ENCODE assay signal across 19 mouse cellular contexts in the genomic region with DNA sequence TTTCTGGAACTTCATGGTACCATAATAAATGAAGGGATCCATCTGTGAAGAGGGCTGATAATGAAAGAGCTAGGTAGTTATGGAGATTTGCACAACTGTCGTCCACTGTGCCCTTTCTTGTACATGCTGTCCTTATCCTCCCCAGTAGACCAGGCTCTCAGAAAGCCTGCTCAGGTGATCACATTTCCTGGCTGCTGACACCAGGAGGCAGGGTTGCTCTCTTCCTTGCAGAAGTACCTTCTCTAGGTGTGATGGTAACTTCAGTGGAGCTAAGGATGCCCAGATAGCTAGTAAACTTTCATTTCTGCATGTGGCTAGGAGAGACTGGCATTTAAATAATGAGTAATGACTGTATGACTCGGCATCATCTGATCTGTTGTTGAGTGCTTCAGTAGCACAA. TPM values are rescaled to one million over a fixed set of nuclear protein-coding genes. Genes with fewer than 3 reads are reported as not detected.
DNase-seq lines count a peak whose midpoint lies in the region; ATAC-seq and TF ChIP-seq lines count a peak whose summit lies in the region.
"Had no signal": no experiment of that assay in that cellular context is flagged by ENCODE, and none has a peak within 500 bp of the region (broad histone marks: within the 10 kb centered on the region; RNA-seq: fewer than 3 reads in every experiment).

No protein-coding gene starts in this region.

- no peak for TF ChIP-seq POLR2A in ES-Bruce4 (IDR thresholded peaks at IDR 0.05; ENCODE audit: insufficient read depth, low read length)

- ATAC-seq in lung, postnatal 0 days: no peak
- no peak; the same call in 1 of the 2 replicates for ATAC-seq in stomach, postnatal 0 days (ENCODE audit: low FRiP score, low TSS enrichment)
- no peak for ATAC-seq in forebrain, embryonic 14.5 days
- ATAC-seq: CD4-positive, CD25-positive, alpha-beta regulatory T cell, adult 4 months; midbrain, embryonic 13.5 days had no signal

- no peaks in the 10 kb centered on the region for H3K9me3 ChIP-seq in lung, postnatal 0 days (ENCODE audit: low read length)
- no peaks in the 10 kb centered on the region for H3K9me3 ChIP-seq in ES-Bruce4 (replicated peaks; ENCODE audit: control insufficient read depth, insufficient read depth, low read length, poor library complexity, severe bottlenecking)
- no peaks in the 10 kb centered on the region for H3K9me3 ChIP-seq in stomach, postnatal 0 days (ENCODE audit: control insufficient read depth, low read length)
- no peaks in the 10 kb centered on the region for H3K9me3 ChIP-seq in forebrain, embryonic 14.5 days (replicated peaks; ENCODE audit: control insufficient read depth, low read length)
- H3K9me3 ChIP-seq: embryonic facial prominence, embryonic 10.5 days; kidney, embryonic 15.5 days; lung, embryonic 15.5 days; midbrain, embryonic 13.5 days; neural tube, embryonic 13.5 days had no signal

- peak; percentile 18 for DNase-seq in kidney, postnatal 10 days
- no peak for DNase-seq in kidney, adult 11 months
- DNase-seq in lung, postnatal 0 days (ENCODE audit: low spot score): no peak
- no peak for DNase-seq in lung, postnatal 36 days
- peak; percentile 24 for DNase-seq in stomach, postnatal 0 days (ENCODE audit: low spot score)
- DNase-seq in forebrain, embryonic 14.5 days (ENCODE audit: low spot score): no peak
- DNase-seq: adrenal gland, postnatal 36 days; cerebellum, adult 2 months; gastrocnemius, postnatal 10 days; heart, adult 11 months; layer of hippocampus, postnatal 36 days had no signal

- H3K36me3 ChIP-seq in lung, postnatal 0 days (ENCODE audit: insufficient read depth, low read length): no peaks in the 10 kb centered on the region
- H3K36me3 ChIP-seq in ES-Bruce4 (ENCODE audit: control insufficient read depth, insufficient read depth, low read length, poor library complexity, severe bottlenecking): no peaks in the 10 kb centered on the region
- no peaks in the 10 kb centered on the region for H3K36me3 ChIP-seq in stomach, postnatal 0 days (ENCODE audit: control insufficient read depth, insufficient read depth, low read length)
- H3K36me3 ChIP-seq in forebrain, embryonic 14.5 days (ENCODE audit: control insufficient read depth, insufficient read depth, low read length): no peaks in the 10 kb centered on the region
- H3K36me3 ChIP-seq: kidney, embryonic 15.5 days; lung, embryonic 15.5 days; midbrain, embryonic 13.5 days; neural tube, embryonic 13.5 days had no signal

- no peak overlapping the region for H3K27ac ChIP-seq in lung, postnatal 0 days (ENCODE audit: low read length)
- H3K27ac ChIP-seq in ES-Bruce4 (ENCODE audit: insufficient read depth, low read length): no peak overlapping the region
- H3K27ac ChIP-seq in stomach, postnatal 0 days (replicated peaks): no peak overlapping the region
- no peak overlapping the region for H3K27ac ChIP-seq in forebrain, embryonic 14.5 days (ENCODE audit: low read depth, low read length)
- H3K27ac ChIP-seq: embryonic facial prominence, embryonic 10.5 days; kidney, embryonic 15.5 days; layer of hippocampus, adult 2 months; lung, embryonic 15.5 days; midbrain, embryonic 13.5 days; neural tube, embryonic 13.5 days had no signal

- no peak overlapping the region for H3K4me3 ChIP-seq in lung, postnatal 0 days (ENCODE audit: low read depth, low read length)
- H3K4me3 ChIP-seq in ES-Bruce4 (ENCODE audit: low read depth, low read length): no peak overlapping the region
- H3K4me3 ChIP-seq in stomach, postnatal 0 days (ENCODE audit: low read depth, low read length): no peak overlapping the region
- no peak overlapping the region for H3K4me3 ChIP-seq in forebrain, embryonic 14.5 days (ENCODE audit: low read depth, low read length)
- H3K4me3 ChIP-seq: embryonic facial prominence, embryonic 10.5 days; kidney, embryonic 15.5 days; layer of hippocampus, adult 2 months; lung, embryonic 15.5 days; midbrain, embryonic 13.5 days; neural tube, embryonic 13.5 days had no signal

- H3K4me1 ChIP-seq in lung, postnatal 0 days (ENCODE audit: insufficient read depth, low read depth, low read length): no peaks in the 10 kb centered on the region
- H3K4me1 ChIP-seq in ES-Bruce4 (ENCODE audit: control insufficient read depth, insufficient read depth, low read length): no peaks in the 10 kb centered on the region
- no peaks in the 10 kb centered on the region for H3K4me1 ChIP-seq in stomach, postnatal 0 days (replicated peaks; ENCODE audit: control insufficient read depth, insufficient read depth)
- H3K4me1 ChIP-seq in forebrain, embryonic 14.5 days (ENCODE audit: control insufficient read depth, insufficient read depth, low read length): no peaks in the 10 kb centered on the region
- H3K4me1 ChIP-seq: embryonic facial prominence, embryonic 10.5 days; kidney, embryonic 15.5 days; lung, embryonic 15.5 days; midbrain, embryonic 13.5 days; neural tube, embryonic 13.5 days had no signal

- H3K4me2 ChIP-seq in lung, postnatal 0 days (replicated peaks; ENCODE audit: low read depth, low read length): no peak overlapping the region
- H3K4me2 ChIP-seq in stomach, postnatal 0 days (replicated peaks; ENCODE audit: low read depth): no peak overlapping the region
- no peak overlapping the region for H3K4me2 ChIP-seq in forebrain, embryonic 14.5 days (ENCODE audit: low read length)
- H3K4me2 ChIP-seq: kidney, embryonic 15.5 days; lung, embryonic 15.5 days; midbrain, embryonic 13.5 days; neural tube, embryonic 13.5 days had no signal

- TF ChIP-seq EP300 in lung, postnatal 0 days (IDR thresholded peaks at IDR 0.05): no peak
- no peak for TF ChIP-seq EP300 in ES-Bruce4 (IDR thresholded peaks at IDR 0.05; ENCODE audit: insufficient read depth, low read depth, low read length)
- TF ChIP-seq EP300 in stomach, postnatal 0 days (optimal IDR thresholded peaks at IDR 0.05): no peak

- TF ChIP-seq CTCF in lung, postnatal 0 days (IDR thresholded peaks at IDR 0.05): peak; percentile 27; the same call in 1 of the 2 replicates
- TF ChIP-seq CTCF in ES-Bruce4 (IDR thresholded peaks at IDR 0.05; ENCODE audit: low read depth, low read length): peak; percentile 23
- TF ChIP-seq CTCF in stomach, postnatal 0 days (IDR thresholded peaks at IDR 0.05; ENCODE audit: low read depth): peak; percentile 57

- H3K9ac ChIP-seq in lung, postnatal 0 days (replicated peaks; ENCODE audit: low read depth): no peak overlapping the region
- no peak overlapping the region for H3K9ac ChIP-seq in ES-Bruce4 (ENCODE audit: low read depth, poor library complexity, severe bottlenecking)
- no peak overlapping the region for H3K9ac ChIP-seq in stomach, postnatal 0 days (ENCODE audit: low read length)
- no peak overlapping the region for H3K9ac ChIP-seq in forebrain, embryonic 14.5 days (ENCODE audit: low read length)
- H3K9ac ChIP-seq: kidney, embryonic 15.5 days; lung, embryonic 15.5 days; midbrain, embryonic 13.5 days; neural tube, embryonic 13.5 days had no signal

- 0 out of 2 replicates have a peak, but pooled peaks cover 3% of the 10 kb centered on the region for H3K27me3 ChIP-seq in lung, postnatal 0 days (replicated peaks; ENCODE audit: insufficient read depth, low read length)
- H3K27me3 ChIP-seq in ES-Bruce4 (ENCODE audit: control insufficient read depth, insufficient read depth, low read length, poor library complexity, severe bottlenecking): peaks cover 4% of the 10 kb centered on the region
- no peaks in the 10 kb centered on the region for H3K27me3 ChIP-seq in stomach, postnatal 0 days (ENCODE audit: control insufficient read depth, insufficient read depth, low read length)
- no peaks in the 10 kb centered on the region for H3K27me3 ChIP-seq in forebrain, embryonic 14.5 days (replicated peaks; ENCODE audit: control insufficient read depth, insufficient read depth, low read length)

- WGBS in lung, postnatal 0 days: 35% methylated on average over 2 of the region's 2 CpGs
- WGBS in stomach, postnatal 0 days: 69% methylated on average over 2 of the region's 2 CpGs
- WGBS in forebrain, embryonic 14.5 days: 50% methylated on average over 2 of the region's 2 CpGs

RNA-seq across cellular contexts. Expression of gene Cited1, which starts 7.6 kb away (rescaled TPM):
- 3.3 and 3.6 TPM in 2 replicates for polyA plus RNA-seq in lung, postnatal 0 days (2015; fragmentation: Nextera tagmentation; extraction: Ambion mirVana)
- polyA plus RNA-seq in ES-Bruce4 (2011; ENCODE audit: insufficient read depth, insufficient read length, low read depth, missing spikeins): 9.5 and 10.7 TPM in 2 replicates
- 2.1 and 3.2 TPM in 2 replicates for polyA plus RNA-seq in stomach, postnatal 0 days (2015; fragmentation: Nextera tagmentation; extraction: Ambion mirVana)
- polyA plus RNA-seq in forebrain, embryonic 14.5 days (2014; fragmentation: Nextera tagmentation; extraction: Ambion mirVana): 9.7 and 12.4 TPM in 2 replicates
- polyA plus RNA-seq: CD4-positive, CD25-positive, alpha-beta regulatory T cell, adult 4 months had no signal

RNA-seq across cellular contexts. Expression of gene Rps4x, which starts 55.1 kb away (rescaled TPM):
- 614 and 632 TPM in 2 replicates for polyA plus RNA-seq in lung, postnatal 0 days (2015; fragmentation: Nextera tagmentation; extraction: Ambion mirVana)
- 2,517 and 2,552 TPM in 2 replicates for polyA plus RNA-seq in ES-Bruce4 (2011; ENCODE audit: insufficient read depth, insufficient read length, low read depth, missing spikeins)
- 632 and 636 TPM in 2 replicates for polyA plus RNA-seq in stomach, postnatal 0 days (2015; fragmentation: Nextera tagmentation; extraction: Ambion mirVana)
- polyA plus RNA-seq in forebrain, embryonic 14.5 days (2014; fragmentation: Nextera tagmentation; extraction: Ambion mirVana): 509 and 682 TPM in 2 replicates

Comparison
In these comparisons a context has a peak if more than half of its experiments do, and no peak if none do; other contexts are left out.
1. DNase-seq: peak in kidney, postnatal 10 days (single experiment) and stomach, postnatal 0 days (single experiment); none in kidney, adult 11 months (single experiment), lung, postnatal 0 days (single experiment), lung, postnatal 36 days (single experiment) and forebrain, embryonic 14.5 days (single experiment).
2. Peak in every context shown above with its lines, with median percentiles within 50 percentile points of each other: CTCF ChIP-seq.